Mouse (Mus musculus): ENCODE data around the gene Ugt1a9.
A peak's percentile ranks its signal among the peaks of the same experiment; 100 is the strongest.
"Not testable (repeated sequence)": the region's sequence is repeated elsewhere in the genome, so short reads cannot be mapped to it uniquely, and the experiment has no call there.

Gene Ugt1a9

GRCm38 (mm10) chr1:88070495-88070894 is at the start of gene Ugt1a9:
TSS of gene Ugt1a9 (plus strand) at chr1:88070800.
- no peak for DNase-seq

- DNase-seq, result not testable (repeated sequence)
These were observed 45.4 kb upstream of the Ugt1a9 start for GRCm38 (mm10) chr1:88025244-88025643.

GRCm38 (mm10) chr1:88043044-88043443 is 27.6 kb upstream of the Ugt1a9 start:
- not testable (repeated sequence) for DNase-seq

GRCm38 (mm10) chr1:88044832-88045437 is 25.7 kb upstream of the Ugt1a9 start:
- DNase-seq, result peak; percentile 13 to 42

- not testable (repeated sequence) for DNase-seq
These were observed 23.2 kb upstream of the Ugt1a9 start for GRCm38 (mm10) chr1:88047408-88047807.

GRCm38 (mm10) chr1:88055088-88055487 is 15.5 kb upstream of the Ugt1a9 start, which contains the start of gene Ugt1a10:
TSS of gene Ugt1a10 (plus strand) at chr1:88055388.
- no peak for DNase-seq

- not testable (repeated sequence) for DNase-seq
These were observed 4.0 kb upstream of the Ugt1a9 start for GRCm38 (mm10) chr1:88066472-88067102.

GRCm38 (mm10) chr1:88070902-88071301 is 302 bp downstream of the Ugt1a9 start:
- no peak for DNase-seq

- DNase-seq, result no peak
These were observed 3.9 kb downstream of the Ugt1a9 start for GRCm38 (mm10) chr1:88074471-88074870.

GRCm38 (mm10) chr1:88077128-88077527 is 6.5 kb downstream of the Ugt1a9 start:
- DNase-seq, result no peak

GRCm38 (mm10) chr1:88081670-88082069 is 11.1 kb downstream of the Ugt1a9 start:
- no peak for DNase-seq

- DNase-seq, result no peak
These were observed 15.5 kb downstream of the Ugt1a9 start for GRCm38 (mm10) chr1:88086125-88086524.

- no peak for DNase-seq
These were observed 16.9 kb downstream of the Ugt1a9 start, which contains the start of gene Ugt1a8 for GRCm38 (mm10) chr1:88087513-88087912. TSS of gene Ugt1a8 (plus strand) at chr1:88087813.

- no peak for DNase-seq
These were observed 21.7 kb downstream of the Ugt1a9 start for GRCm38 (mm10) chr1:88092341-88092740.

- DNase-seq, result not testable (repeated sequence)
These were observed 23.7 kb downstream of the Ugt1a9 start for GRCm38 (mm10) chr1:88094270-88094676.

- no peak for DNase-seq
These were observed 24.4 kb downstream of the Ugt1a9 start, which contains the start of gene Ugt1a7c for GRCm38 (mm10) chr1:88094941-88095492. TSS of gene Ugt1a7c (plus strand) at chr1:88095062.

GRCm38 (mm10) chr1:88098546-88098945 is 27.9 kb downstream of the Ugt1a9 start:
- peak in 1 of 2 experiments; percentile 3 for DNase-seq

- not testable (repeated sequence) for DNase-seq
These were observed 29.1 kb downstream of the Ugt1a9 start for GRCm38 (mm10) chr1:88099691-88100090.

- DNase-seq, result not testable (repeated sequence)
These were observed 32.4 kb downstream of the Ugt1a9 start, which contains the start of gene Ugt1a6b for GRCm38 (mm10) chr1:88103019-88103418. TSS of gene Ugt1a6b (plus strand) at chr1:88103252.

- DNase-seq, result not testable (repeated sequence)
These were observed 33.3 kb downstream of the Ugt1a9 start for GRCm38 (mm10) chr1:88103697-88104468.

GRCm38 (mm10) chr1:88104667-88105430 is 34.2 kb downstream of the Ugt1a9 start:
- no peak for DNase-seq

- no peak for DNase-seq
These were observed 35.1 kb downstream of the Ugt1a9 start for GRCm38 (mm10) chr1:88105656-88106055.

All from cerebellum, postnatal 25 days (tissue).